Mouse (Mus musculus): ENCODE data around the gene Rsph3a. TPM values are rescaled to one million over a fixed set of nuclear protein-coding genes. Genes with fewer than 3 reads are reported as not detected.
"Not testable (repeated sequence)": the region's sequence is repeated elsewhere in the genome, so short reads cannot be mapped to it uniquely, and the experiment has no call there.

Gene Rsph3a
- polyA plus RNA-seq, 1 experiment from 2014 or later, result 38.5 TPM

- TF ChIP-seq EP300 (optimal IDR thresholded peaks at IDR 0.05) (no peak), CTCF (IDR thresholded peaks at IDR 0.05; ENCODE audit: low read depth) (peak; percentile 74)
- Histone ChIP-seq H3K27ac (replicated peaks) (no peak overlapping the region), H3K9me3 (ENCODE audit: control insufficient read depth, low read length) (no peaks in the 10 kb centered on the region), H3K36me3 (ENCODE audit: control insufficient read depth, insufficient read depth, low read length) (no peaks in the 10 kb centered on the region), H3K4me3 (ENCODE audit: low read depth, low read length) (no peak overlapping the region), H3K4me2 (replicated peaks; ENCODE audit: low read depth) (no peak overlapping the region), H3K4me1 (replicated peaks; ENCODE audit: control insufficient read depth, insufficient read depth) (no peaks in the 10 kb centered on the region), H3K27me3 (ENCODE audit: control insufficient read depth, insufficient read depth, low read length) (no peaks in the 10 kb centered on the region), H3K9ac (ENCODE audit: low read length) (no peak overlapping the region)
- 0 out of 2 replicates have a peak, but pooled peaks have one; percentile 57 for ATAC-seq (ENCODE audit: low FRiP score, low TSS enrichment)
- DNase-seq (ENCODE audit: low spot score), result peak; percentile 53
- WGBS, result 42% methylated on average over 8 of the region's 8 CpGs
Measured at GRCm38 (mm10) chr17:7939640-7940039, 5.8 kb upstream of the Rsph3a start.

- not testable (repeated sequence) for DNase-seq (ENCODE audit: low spot score); H3K27me3 ChIP-seq (ENCODE audit: control insufficient read depth, insufficient read depth, low read length); ATAC-seq (ENCODE audit: low FRiP score, low TSS enrichment); H3K36me3 ChIP-seq (ENCODE audit: control insufficient read depth, insufficient read depth, low read length); H3K9me3 ChIP-seq (ENCODE audit: control insufficient read depth, low read length); H3K4me1 ChIP-seq (replicated peaks; ENCODE audit: control insufficient read depth, insufficient read depth)
- under 1% methylated on average over 18 of the region's 27 CpGs for WGBS
- H3K27ac ChIP-seq (replicated peaks), result peak overlapping the region; percentile 94
- peak overlapping the region; percentile 23 for H3K4me2 ChIP-seq (replicated peaks; ENCODE audit: low read depth)
- peak overlapping the region; percentile 54 for H3K4me3 ChIP-seq (ENCODE audit: low read depth, low read length)
- H3K9ac ChIP-seq (ENCODE audit: low read length), result peak overlapping the region; percentile 41; the same call in 1 of the 2 replicates
Measured at GRCm38 (mm10) chr17:7946053-7946627, 726 bp downstream of the Rsph3a start.

GRCm38 (mm10) chr17:7951333-7951732 lies 5.9 kb downstream of the Rsph3a start:
- not testable (repeated sequence) for H3K4me3 ChIP-seq (ENCODE audit: low read depth, low read length); H3K27me3 ChIP-seq (ENCODE audit: control insufficient read depth, insufficient read depth, low read length); H3K4me2 ChIP-seq (replicated peaks; ENCODE audit: low read depth); H3K9ac ChIP-seq (ENCODE audit: low read length); H3K4me1 ChIP-seq (replicated peaks; ENCODE audit: control insufficient read depth, insufficient read depth); DNase-seq (ENCODE audit: low spot score); H3K27ac ChIP-seq (replicated peaks); H3K9me3 ChIP-seq (ENCODE audit: control insufficient read depth, low read length); H3K36me3 ChIP-seq (ENCODE audit: control insufficient read depth, insufficient read depth, low read length)
- ATAC-seq (ENCODE audit: low FRiP score, low TSS enrichment), result peak; percentile 78
- no CpG with 5 or more reads among the region's 4 CpGs for WGBS

GRCm38 (mm10) chr17:7957242-7957641 lies 11.8 kb downstream of the Rsph3a start:
- H3K36me3 ChIP-seq (ENCODE audit: control insufficient read depth, insufficient read depth, low read length); DNase-seq (ENCODE audit: low spot score); ATAC-seq (ENCODE audit: low FRiP score, low TSS enrichment); H3K4me2 ChIP-seq (replicated peaks; ENCODE audit: low read depth); H3K9me3 ChIP-seq (ENCODE audit: control insufficient read depth, low read length); H3K9ac ChIP-seq (ENCODE audit: low read length); H3K4me1 ChIP-seq (replicated peaks; ENCODE audit: control insufficient read depth, insufficient read depth); H3K27ac ChIP-seq (replicated peaks); H3K27me3 ChIP-seq (ENCODE audit: control insufficient read depth, insufficient read depth, low read length); H3K4me3 ChIP-seq (ENCODE audit: low read depth, low read length): not testable (repeated sequence)
- WGBS, result 82% methylated on average over 8 of the region's 9 CpGs

- not testable (repeated sequence) for H3K4me1 ChIP-seq (replicated peaks; ENCODE audit: control insufficient read depth, insufficient read depth); ATAC-seq (ENCODE audit: low FRiP score, low TSS enrichment); H3K27me3 ChIP-seq (ENCODE audit: control insufficient read depth, insufficient read depth, low read length); H3K36me3 ChIP-seq (ENCODE audit: control insufficient read depth, insufficient read depth, low read length); H3K4me3 ChIP-seq (ENCODE audit: low read depth, low read length); H3K9ac ChIP-seq (ENCODE audit: low read length); H3K27ac ChIP-seq (replicated peaks); H3K9me3 ChIP-seq (ENCODE audit: control insufficient read depth, low read length); DNase-seq (ENCODE audit: low spot score); H3K4me2 ChIP-seq (replicated peaks; ENCODE audit: low read depth)
- 83% methylated on average over 4 of the region's 4 CpGs for WGBS
Measured at GRCm38 (mm10) chr17:7963333-7963732, 17.9 kb downstream of the Rsph3a start.

- 82% methylated on average over 2 of the region's 2 CpGs for WGBS
- H3K36me3 ChIP-seq (ENCODE audit: control insufficient read depth, insufficient read depth, low read length); ATAC-seq (ENCODE audit: low FRiP score, low TSS enrichment); H3K4me1 ChIP-seq (replicated peaks; ENCODE audit: control insufficient read depth, insufficient read depth); H3K27ac ChIP-seq (replicated peaks); H3K4me3 ChIP-seq (ENCODE audit: low read depth, low read length); H3K4me2 ChIP-seq (replicated peaks; ENCODE audit: low read depth); H3K9ac ChIP-seq (ENCODE audit: low read length); DNase-seq (ENCODE audit: low spot score); H3K27me3 ChIP-seq (ENCODE audit: control insufficient read depth, insufficient read depth, low read length); H3K9me3 ChIP-seq (ENCODE audit: control insufficient read depth, low read length): not testable (repeated sequence)
Measured at GRCm38 (mm10) chr17:7964398-7964797, 19.0 kb downstream of the Rsph3a start.

GRCm38 (mm10) chr17:7968490-7968889 lies 23.1 kb downstream of the Rsph3a start:
- H3K9me3 ChIP-seq (ENCODE audit: control insufficient read depth, low read length); H3K27me3 ChIP-seq (ENCODE audit: control insufficient read depth, insufficient read depth, low read length); H3K4me1 ChIP-seq (replicated peaks; ENCODE audit: control insufficient read depth, insufficient read depth); H3K27ac ChIP-seq (replicated peaks); H3K4me2 ChIP-seq (replicated peaks; ENCODE audit: low read depth); H3K36me3 ChIP-seq (ENCODE audit: control insufficient read depth, insufficient read depth, low read length); DNase-seq (ENCODE audit: low spot score); H3K4me3 ChIP-seq (ENCODE audit: low read depth, low read length); H3K9ac ChIP-seq (ENCODE audit: low read length): not testable (repeated sequence)
- ATAC-seq (ENCODE audit: low FRiP score, low TSS enrichment), result peak; percentile 96
- WGBS, result 88% methylated on average over 3 of the region's 5 CpGs

- not testable (repeated sequence) for H3K9ac ChIP-seq (ENCODE audit: low read length); H3K4me1 ChIP-seq (replicated peaks; ENCODE audit: control insufficient read depth, insufficient read depth); H3K27me3 ChIP-seq (ENCODE audit: control insufficient read depth, insufficient read depth, low read length); H3K36me3 ChIP-seq (ENCODE audit: control insufficient read depth, insufficient read depth, low read length); DNase-seq (ENCODE audit: low spot score); H3K27ac ChIP-seq (replicated peaks); H3K4me3 ChIP-seq (ENCODE audit: low read depth, low read length); H3K9me3 ChIP-seq (ENCODE audit: control insufficient read depth, low read length); H3K4me2 ChIP-seq (replicated peaks; ENCODE audit: low read depth)
- peak; percentile 38; the same call in 1 of the 2 replicates for ATAC-seq (ENCODE audit: low FRiP score, low TSS enrichment)
- 44% methylated on average over 1 of the region's 6 CpGs for WGBS
Measured at GRCm38 (mm10) chr17:7969782-7970181, 24.4 kb downstream of the Rsph3a start.

- not testable (repeated sequence) for H3K9ac ChIP-seq (ENCODE audit: low read length); DNase-seq (ENCODE audit: low spot score); ATAC-seq (ENCODE audit: low FRiP score, low TSS enrichment); H3K27ac ChIP-seq (replicated peaks); H3K9me3 ChIP-seq (ENCODE audit: control insufficient read depth, low read length); H3K36me3 ChIP-seq (ENCODE audit: control insufficient read depth, insufficient read depth, low read length); H3K27me3 ChIP-seq (ENCODE audit: control insufficient read depth, insufficient read depth, low read length); H3K4me2 ChIP-seq (replicated peaks; ENCODE audit: low read depth); H3K4me3 ChIP-seq (ENCODE audit: low read depth, low read length); H3K4me1 ChIP-seq (replicated peaks; ENCODE audit: control insufficient read depth, insufficient read depth)
- WGBS, result 88% methylated on average over 1 of the region's 2 CpGs
Measured at GRCm38 (mm10) chr17:7983484-7983883, 38.1 kb downstream of the Rsph3a start.

Measured in stomach, postnatal 0 days (tissue).